Mouse (Mus musculus): ENCODE measurements around the gene Fignl1.

- TF ChIP-seq CTCF (IDR thresholded peaks at IDR 0.05; ENCODE audit: low read depth) (no peak), EP300 (IDR thresholded peaks at IDR 0.05; ENCODE audit: low read depth) (no peak)
Observed at GRCm38 (mm10) chr11:11818797-11819196, 10.0 kb upstream of the Fignl1 start.

All from heart, postnatal 0 days (tissue).